Mouse (Mus musculus): ENCODE measurements around the gene Plrg1.

Gene Plrg1

DNA sequence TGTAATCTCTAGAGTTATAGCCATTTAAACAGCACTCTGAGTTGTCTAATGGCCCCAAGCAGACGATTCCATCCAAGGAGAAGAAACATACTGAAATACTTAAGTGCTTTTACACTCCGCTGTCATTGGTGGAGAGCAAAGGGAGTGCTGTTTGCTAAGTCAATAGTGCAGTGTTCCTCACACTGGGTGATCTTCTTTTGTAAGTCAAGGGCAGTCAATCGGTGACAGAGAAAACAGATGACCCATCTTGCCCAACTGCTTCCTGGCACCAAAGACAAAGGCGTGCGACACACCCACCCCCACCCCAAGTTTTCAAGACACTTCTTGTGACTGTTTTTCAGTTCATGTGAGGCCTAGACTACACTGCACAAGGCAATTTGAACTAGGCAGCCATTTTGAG lies 3.2 kb upstream of the Plrg1 start:
- DNase-seq (ENCODE audit: low spot score in 2 of 2), result no peak

DNA sequence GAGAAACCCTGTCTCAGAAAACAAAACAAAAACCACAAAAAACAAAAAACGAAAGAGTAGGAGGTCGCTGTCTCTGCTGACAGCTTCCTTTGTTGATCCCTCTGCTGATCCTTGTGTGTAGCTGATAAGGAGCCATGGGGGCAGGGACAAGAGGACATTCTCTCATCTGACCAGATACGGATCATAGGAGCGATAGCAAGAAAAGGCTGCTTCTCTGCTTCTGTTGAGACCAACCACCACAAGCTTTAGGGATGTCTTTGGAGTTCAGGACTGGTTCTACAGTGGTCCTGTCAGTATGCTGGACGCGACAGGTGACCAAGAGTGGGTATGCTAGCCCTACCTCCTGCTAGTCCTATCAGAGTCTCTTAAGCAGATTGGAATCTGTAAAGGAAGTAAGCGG lies 2.2 kb upstream of the Plrg1 start:
- DNase-seq (ENCODE audit: low spot score in 2 of 2), result no peak

DNA sequence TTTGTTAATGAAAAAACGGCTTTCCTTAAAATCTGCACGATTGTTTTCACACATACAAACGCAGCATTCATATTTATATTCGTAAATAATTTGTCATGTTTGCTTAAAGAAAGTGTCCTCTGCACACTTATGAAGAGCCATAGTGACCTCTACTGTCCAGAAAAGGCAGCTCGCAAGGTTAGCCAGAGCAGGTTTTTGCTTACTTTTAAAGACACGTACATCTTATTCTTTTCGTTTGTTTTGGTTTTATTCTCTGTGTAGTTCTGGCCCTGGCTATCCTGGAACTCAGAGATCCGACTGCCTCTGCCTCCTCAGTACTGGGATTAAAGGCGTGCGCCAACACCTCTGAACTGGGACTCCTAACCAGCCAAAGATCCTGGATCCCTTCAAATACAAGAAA lies 1.6 kb upstream of the Plrg1 start:
- peak in 1 of 2 experiments; percentile 31 for DNase-seq (ENCODE audit: low spot score in 2 of 2)

DNA sequence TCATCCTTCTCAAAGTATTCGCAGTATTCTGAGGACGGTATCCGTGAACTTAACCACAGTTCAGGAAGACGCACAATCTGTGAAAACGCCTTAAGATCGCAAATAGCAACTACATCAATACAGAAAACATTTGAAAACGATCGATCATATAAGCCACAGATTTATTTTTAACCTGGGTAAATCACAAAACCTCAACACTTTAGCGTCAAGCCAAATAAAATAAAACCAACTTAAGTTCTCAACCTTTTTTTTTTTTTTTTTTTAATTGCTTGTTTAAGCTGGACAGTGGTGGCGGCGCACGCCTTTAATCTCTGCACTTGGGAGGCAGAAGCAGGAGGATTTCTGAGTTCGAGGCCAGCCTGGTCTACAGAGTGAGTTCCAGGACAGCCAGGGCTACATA lies 563 bp upstream of the Plrg1 start:
- no peak for DNase-seq (ENCODE audit: low spot score in 2 of 2)

DNA sequence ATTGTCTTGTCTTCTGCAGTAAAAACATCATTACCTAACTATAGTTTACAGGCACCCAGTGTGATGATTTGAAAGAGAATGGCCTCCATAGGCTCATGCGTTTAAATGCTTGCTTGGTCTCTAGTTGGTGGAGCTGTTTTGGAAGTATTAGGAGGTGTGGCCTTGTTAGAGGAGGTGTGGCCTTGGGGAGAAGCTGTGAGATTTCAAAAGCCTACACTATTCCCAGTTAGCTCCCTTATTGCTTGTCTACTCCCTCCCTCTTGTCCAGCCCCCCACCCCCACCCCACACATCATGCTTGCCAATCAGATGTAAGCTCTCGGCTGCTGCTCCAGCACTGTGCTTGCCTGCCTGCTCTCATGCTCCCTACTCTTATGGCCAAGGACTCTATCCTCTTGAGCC lies 1.7 kb downstream of the Plrg1 start:
- no peak for DNase-seq (ENCODE audit: low spot score in 2 of 2)

DNA sequence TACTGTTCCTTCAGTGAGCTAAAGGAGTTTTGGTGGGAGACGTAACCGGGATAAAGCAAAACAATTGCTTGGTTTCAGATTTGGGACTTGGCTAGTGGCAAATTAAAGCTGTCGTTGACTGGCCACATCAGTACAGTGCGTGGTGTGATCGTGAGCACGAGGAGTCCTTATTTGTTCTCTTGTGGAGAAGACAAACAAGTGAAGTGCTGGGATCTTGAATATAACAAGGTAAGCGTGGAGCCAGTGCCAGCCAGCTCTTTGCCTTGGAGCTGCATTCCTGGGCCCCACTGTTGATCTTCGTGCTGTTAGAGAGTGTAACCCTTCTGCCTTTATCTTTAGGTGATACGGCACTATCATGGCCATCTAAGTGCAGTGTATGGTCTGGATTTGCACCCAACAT lies 12.6 kb downstream of the Plrg1 start:
- no peak for DNase-seq (ENCODE audit: low spot score in 2 of 2)

DNA sequence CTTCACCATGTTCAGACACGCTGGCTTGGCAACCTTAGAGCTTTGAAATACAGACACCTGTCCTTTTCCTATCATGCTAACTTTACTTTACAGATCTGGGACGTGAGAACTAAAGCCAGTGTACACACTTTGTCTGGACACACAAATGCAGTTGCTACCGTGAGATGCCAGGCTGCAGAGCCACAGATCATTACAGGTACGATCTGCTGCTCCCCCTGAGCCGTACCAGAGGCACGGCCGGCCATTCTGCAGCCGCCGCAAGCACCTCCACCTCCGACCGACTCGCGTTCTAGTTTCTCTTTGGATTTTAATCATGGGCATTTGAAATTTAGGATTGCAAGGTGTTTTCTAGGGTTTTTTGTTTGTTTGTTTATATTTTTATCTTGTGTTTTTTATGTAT lies 13.5 kb downstream of the Plrg1 start:
- no peak for DNase-seq (ENCODE audit: low spot score in 2 of 2)

DNA sequence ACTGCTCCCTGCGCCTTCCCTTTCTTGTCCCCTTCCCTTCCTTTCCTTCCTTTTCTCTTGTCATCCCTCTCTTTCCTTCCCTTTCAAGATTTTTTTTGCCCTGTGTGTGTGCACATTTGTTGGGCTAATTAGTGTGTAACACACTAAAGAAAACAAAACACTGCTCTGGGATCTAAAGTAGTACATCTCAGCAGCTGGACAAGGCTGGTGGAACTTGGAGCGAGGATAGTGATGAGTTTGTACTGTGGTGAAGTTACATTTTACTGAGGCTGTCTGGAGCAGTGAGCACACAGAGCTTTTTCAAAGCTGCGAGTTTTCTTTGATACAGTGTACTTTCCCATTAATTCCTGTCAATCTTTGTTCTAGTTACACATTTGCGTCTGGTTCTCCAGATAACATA lies 14.9 kb downstream of the Plrg1 start:
- DNase-seq (ENCODE audit: low spot score in 2 of 2), result no peak

DNA sequence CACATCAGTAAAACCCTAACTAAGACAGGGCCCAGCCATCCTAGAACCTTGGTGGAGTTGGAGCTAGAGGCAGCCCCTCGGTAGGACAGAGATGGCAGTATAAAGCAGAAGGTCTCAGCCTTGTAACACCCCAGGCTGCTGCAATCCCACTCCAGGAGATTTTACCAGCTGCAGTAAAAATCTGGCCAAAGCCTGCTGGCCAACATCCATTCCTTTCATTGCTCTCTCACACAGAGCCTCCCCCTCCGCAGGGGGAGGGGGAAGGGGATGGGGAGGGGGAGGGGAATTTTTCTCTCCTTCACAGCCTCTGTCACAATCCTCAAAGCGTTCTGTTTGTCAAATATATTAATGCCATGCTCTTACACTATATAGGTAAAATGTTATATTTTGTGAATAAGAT lies 21.2 kb downstream of the Plrg1 start:
- peak in 1 of 2 experiments; percentile 23 for DNase-seq (ENCODE audit: low spot score in 2 of 2)

DNA sequence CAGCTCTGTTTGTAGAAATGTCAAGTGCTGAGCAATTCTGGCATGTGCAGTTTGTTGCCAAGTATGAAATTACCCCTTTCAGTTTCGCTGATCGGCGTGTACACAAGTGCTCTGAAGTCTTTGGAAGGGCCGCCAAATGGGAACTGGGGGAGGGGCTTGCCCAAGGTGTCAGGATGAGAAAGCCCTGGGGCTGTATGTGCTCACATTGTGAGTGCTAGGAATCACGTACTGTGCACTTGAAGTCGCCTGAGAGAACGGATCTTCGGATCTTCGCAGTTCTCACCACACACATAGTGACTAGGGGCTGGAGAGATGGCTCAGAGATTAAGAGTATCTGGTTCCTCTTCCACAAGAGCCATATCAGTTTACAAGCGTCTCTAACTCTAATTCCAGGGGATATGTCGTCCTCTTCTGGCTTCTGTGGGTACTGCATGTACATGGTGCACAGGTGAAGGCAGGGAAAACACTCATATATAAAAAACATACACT lies 25.3 kb downstream of the Plrg1 start:
- DNase-seq (ENCODE audit: low spot score in 2 of 2), result peak in 1 of 2 experiments; percentile 71

DNA sequence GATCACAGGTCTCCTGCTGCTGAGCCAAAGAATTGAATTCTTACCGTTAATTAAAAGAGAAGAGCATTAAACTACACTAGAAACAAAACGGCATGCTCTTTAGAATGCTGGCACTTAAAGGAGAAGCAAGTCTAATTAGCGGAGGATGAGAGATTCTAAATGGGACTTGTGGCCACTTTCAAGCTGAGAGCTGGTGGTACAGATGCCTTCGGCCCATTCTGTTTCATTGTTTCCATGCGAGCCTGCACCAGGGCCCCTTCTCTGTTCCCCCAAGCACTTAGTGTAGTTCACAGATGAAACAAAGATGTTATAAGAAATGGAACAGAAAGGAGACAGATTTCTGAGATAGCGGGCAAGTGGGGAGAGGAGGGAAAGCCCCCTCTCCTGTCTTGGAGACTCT lies 42.3 kb downstream of the Plrg1 start:
- no peak for DNase-seq (ENCODE audit: low spot score in 2 of 2)

DNA sequence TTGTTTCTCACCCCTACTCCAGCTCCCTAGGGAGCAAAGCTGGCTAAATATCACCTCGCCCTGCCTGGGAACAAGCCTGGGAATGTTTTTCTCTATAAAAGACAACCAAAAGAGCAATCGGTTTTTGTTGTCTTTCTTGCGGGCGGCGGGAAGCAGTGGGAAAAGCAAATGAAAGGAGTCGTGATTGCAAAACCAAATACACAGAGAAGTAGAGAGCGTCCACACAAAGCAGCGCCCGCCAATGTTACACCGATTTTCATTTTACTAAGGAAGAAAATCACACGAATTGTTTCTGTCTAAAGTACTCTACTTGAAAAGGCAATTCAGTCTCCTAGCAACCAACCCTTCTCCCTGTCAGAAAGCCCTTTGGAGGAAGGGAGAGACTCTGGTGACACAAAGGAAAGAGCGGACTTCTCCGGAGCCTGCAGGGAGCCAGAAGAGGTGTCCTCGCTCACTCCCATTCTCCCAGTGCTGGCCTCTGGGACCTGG lies 43.3 kb downstream of the Plrg1 start:
- peak in 1 of 2 experiments; percentile 16 for DNase-seq (ENCODE audit: low spot score in 2 of 2)

DNA sequence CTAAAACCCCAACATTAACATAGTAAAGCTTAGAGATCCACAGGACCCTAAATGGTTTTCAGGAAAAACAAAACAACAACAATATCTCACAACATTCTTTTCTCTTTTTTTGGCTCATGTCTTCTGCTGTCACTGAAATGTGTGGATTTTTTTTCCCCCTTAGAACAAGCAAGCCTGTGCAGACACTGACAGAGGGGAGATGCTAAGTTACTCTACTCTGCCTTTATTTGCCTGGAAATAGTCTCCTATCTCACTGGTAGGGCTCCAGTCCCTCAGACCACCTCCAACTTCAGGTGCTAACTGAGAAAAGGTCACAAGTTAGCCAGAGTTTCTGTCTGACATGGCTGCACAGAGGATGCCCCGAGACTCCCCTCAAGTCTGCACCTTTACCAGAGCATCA lies 43.8 kb downstream of the Plrg1 start:
- DNase-seq (ENCODE audit: low spot score in 2 of 2), result no peak

DNA sequence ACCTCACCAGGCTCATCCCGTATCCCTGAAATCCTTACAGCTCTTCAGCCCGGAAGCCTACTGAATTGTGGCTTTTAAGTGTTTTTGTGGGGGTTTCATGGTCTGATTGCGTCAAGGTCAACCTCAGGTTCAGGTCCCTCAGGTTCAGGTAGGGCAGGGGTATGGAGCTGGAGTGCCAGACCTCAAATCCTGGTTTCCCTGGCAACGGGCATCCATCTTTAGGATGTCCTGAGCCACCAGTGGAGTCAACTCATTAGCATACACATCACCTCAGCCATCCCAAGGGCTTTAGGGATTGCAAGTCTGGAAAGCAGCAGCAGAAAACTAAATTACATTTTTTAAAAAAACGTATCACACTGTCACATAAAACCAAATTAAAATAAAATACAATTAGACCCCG lies 44.3 kb downstream of the Plrg1 start:
- DNase-seq (ENCODE audit: low spot score in 2 of 2), result no peak

DNA sequence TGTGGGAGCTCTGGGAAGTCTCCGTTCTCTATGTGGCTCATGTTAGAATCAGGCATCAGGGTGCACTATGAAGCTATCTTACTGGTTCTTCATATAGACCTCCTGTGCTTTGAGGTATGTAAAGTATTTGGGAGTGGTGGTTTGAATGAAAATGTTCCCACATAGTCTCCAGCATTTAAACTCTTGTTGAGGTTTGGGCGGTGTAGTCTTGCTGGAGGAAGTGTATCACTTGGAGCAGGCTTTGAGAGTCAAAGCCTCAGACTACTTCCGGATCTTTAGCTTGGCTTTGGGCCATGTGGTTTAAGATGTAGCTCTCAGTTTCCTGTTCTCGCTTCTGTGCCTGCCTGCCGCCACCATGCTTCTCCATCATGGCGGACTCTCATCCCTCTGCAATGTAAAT lies 47.0 kb downstream of the Plrg1 start:
- DNase-seq (ENCODE audit: low spot score in 2 of 2), result no peak

DNA sequence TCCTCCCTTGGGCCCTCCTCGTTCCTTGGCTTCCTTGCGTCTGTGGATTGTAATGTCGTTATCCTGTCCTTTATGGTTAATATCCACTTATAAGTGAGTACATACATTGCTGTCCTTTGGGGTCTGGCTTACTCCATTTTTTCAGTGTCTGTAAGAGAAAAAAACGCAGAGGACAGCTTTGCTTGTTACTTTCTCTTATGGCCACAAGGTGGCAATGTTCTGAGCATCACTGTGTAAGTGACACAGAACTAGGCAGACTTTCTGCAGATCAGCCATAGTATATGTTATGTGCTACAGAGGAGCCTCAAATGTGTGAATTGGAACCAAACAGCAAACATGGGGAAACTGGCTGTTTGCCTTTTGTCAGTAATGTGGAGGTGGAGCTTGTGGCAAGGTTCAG lies 54.8 kb downstream of the Plrg1 start:
- DNase-seq (ENCODE audit: low spot score in 2 of 2), result no peak

DNA sequence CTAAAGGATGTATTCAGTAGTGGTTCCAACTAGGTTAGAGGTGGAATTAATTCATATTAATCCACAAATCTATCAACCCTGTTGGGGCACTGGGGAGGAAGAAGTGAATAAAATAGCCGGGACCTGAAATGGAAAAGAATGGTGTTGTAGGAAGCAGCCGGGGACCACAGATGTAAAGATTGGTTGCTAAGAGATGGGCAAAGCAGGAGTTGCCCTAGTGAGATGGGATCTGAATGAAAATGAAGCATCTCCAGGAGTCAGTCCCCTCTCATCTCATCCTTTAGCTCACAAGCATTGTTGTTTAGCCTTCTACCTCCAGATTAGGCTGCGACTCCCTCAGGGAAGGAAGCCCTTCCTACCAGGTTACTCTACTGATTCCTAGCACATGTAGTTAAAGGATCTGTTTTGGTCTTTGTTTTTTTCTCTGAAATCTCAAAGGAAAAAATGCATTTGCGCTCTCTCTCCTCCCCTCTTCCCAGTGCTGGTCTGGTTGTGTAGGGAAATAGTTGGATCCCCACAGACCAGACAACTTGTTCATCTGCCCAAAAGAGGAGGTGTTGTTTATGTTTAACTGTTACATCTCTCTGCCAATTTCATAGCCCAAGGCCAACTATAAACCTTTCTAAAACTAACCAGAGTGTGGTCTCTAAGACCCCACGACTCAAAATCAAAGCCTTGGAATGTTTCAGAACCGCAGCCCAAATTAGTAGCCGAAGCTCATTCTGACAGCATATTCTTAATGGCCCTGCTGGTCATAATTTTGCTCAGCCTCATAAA lies 56.4 kb downstream of the Plrg1 start:
- DNase-seq (ENCODE audit: low spot score in 2 of 2), result no peak

DNA sequence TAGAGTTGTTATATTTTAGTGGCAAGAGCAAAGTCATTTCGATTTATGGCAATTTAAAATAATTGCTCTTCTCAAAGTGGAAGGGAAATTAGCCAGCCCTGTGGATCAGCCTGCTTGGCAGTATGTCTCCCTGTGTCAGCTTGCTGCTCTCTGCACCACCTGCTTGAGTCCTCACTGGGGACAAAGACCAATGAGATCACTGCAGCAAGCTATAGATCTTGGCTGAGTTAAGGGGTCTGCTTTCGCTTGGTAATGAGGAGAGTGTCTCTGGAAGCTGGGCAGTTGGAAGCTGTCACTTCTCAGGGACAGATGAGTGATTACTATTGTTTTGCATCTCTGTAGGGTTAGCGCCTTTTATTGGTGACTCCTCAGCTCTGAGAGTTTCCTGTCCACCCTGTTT lies 57.5 kb downstream of the Plrg1 start:
- DNase-seq (ENCODE audit: low spot score in 2 of 2), result no peak

DNA sequence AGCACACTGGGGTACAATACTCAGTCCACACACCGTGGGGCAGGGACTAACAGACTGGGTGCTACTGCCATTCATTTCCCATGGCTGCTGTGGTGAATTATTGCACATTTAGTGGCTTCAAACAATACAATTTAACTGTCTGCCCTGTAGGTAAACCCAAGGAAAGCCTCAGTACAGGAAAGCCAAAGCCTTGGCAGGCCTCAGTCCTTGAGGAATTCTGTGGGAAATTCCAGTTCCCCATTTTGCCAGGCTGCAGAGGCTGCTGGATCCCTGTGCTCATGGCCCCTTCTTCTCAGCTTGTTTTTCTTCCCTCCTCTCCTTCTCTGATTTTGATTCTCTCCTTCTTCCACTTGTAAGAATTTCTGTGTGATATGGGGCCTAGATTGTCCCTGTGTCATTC lies 59.6 kb downstream of the Plrg1 start:
- DNase-seq (ENCODE audit: low spot score in 2 of 2), result no peak

DNA sequence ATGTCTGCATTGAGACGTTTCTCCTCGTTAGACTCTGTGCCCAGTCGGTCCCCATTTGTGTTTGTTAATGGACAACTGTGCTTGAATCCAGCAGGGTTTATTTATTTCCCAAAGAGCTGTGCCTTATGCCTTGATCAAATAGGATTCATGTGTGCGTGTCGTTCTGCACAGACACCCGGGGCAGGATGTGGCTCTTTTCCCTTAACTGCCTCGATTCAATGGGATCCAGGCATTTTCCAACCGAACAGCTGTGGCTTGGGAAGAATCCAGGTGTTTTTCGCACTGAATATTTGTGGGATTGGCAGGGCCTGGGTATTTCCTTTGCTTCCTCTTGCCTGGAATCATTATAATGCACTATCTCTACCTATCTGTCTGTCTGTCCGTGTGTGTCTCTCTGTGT lies 62.3 kb downstream of the Plrg1 start:
- no peak for DNase-seq (ENCODE audit: low spot score in 2 of 2)

Measured in left cerebral cortex, adult 9 months (tissue).